Mouse (Mus musculus): ENCODE results near the gene Pcnx4. TPM values are rescaled to one million over a fixed set of nuclear protein-coding genes. Genes with fewer than 3 reads are reported as not detected.

The Pcnx4 gene
- polyA plus RNA-seq, 1 experiment = 4.8 TPM

DNA sequence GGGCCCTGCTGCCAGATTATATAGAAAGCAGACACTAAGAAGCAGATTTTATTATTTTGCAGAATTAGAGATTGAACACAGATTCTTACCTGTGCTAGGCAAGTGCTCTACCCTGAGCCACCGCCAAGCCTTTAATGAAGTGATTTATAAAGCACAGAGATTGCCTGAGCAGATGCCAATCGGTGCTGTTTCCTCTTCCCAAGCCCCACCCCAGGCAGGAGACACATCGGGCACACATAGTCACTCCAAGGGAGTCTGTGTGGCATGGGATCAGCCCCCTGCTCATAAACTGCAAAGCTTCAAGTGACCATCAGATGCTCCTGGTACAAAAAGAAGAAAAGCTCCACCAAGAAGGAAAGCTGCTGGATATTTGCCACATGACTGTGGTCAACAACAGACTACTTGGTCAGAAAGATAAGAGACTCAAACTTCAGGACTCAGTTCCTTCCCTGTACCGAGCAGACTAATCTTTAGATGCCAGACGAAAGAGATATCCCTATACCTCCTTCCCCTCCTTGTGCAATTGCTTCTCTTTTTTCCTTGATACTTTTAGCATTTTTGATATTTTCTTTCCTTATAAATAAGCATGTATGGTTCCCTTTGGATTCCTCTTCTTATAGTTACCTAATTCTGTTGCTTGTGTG is 86.8 kb downstream of the Pcnx4 start:
- H3K4me3 ChIP-seq (ENCODE audit: control insufficient read depth, insufficient read depth, low read length) = no peak overlapping the region
- H3K36me3 ChIP-seq (ENCODE audit: control insufficient read depth, insufficient read depth, low read length) = no peaks in the 10 kb centered on the region
- no peak for TF ChIP-seq POLR2A (IDR thresholded peaks at IDR 0.05; ENCODE audit: control insufficient read depth, extremely low read depth, insufficient read depth, low read length, poor library complexity)
- TF ChIP-seq CTCF (IDR thresholded peaks at IDR 0.05; ENCODE audit: borderline replicate concordance, control insufficient read depth, extremely low read depth, insufficient read depth, low read length, poor library complexity) = no peak
- no peak overlapping the region for H3K27ac ChIP-seq (ENCODE audit: control insufficient read depth, insufficient read depth, low read length)
- 18% methylated on average over 5 of the region's 5 CpGs for WGBS
- H3K27me3 ChIP-seq (ENCODE audit: control insufficient read depth, insufficient read depth, low read length) = no peaks in the 10 kb centered on the region
- DNase-seq = no peak
- no peaks in the 10 kb centered on the region for H3K4me1 ChIP-seq (replicated peaks; ENCODE audit: control insufficient read depth, insufficient read depth, low read length)

DNA sequence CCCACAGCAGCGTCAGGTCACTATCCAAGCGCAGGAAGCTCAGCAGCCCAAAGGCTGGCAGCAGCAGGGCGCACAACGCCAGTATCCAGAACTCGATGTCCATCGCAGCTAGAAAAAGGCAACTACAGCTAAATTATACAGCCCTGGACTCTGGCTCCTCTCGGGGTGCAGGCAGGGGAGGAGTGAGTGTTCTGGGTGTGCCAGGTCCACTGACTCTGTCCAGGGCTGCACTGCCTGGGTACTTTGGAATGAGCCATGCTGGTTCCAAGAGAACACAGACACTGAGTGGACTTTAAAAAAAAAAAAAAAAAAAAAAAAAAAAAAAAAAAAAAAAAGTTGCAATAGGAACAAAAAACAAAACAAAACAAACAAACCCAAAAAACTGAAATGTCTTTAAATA is 92.6 kb downstream of the Pcnx4 start:
- Histone ChIP-seq H3K27ac (ENCODE audit: control insufficient read depth, insufficient read depth, low read length) (no peak overlapping the region), H3K36me3 (ENCODE audit: control insufficient read depth, insufficient read depth, low read length) (no peaks in the 10 kb centered on the region), H3K4me1 (replicated peaks; ENCODE audit: control insufficient read depth, insufficient read depth, low read length) (no peaks in the 10 kb centered on the region), H3K4me3 (ENCODE audit: control insufficient read depth, insufficient read depth, low read length) (no peak overlapping the region), H3K27me3 (ENCODE audit: control insufficient read depth, insufficient read depth, low read length) (no peaks in the 10 kb centered on the region)
- WGBS = 97% methylated on average over 7 of the region's 7 CpGs
- DNase-seq = no peak
- TF ChIP-seq CTCF (IDR thresholded peaks at IDR 0.05; ENCODE audit: borderline replicate concordance, control insufficient read depth, extremely low read depth, insufficient read depth, low read length, poor library complexity) (no peak), POLR2A (IDR thresholded peaks at IDR 0.05; ENCODE audit: control insufficient read depth, extremely low read depth, insufficient read depth, low read length, poor library complexity) (no peak)

Other genes with a start within 250 kb of the Pcnx4 start
- gene Rtn1, start 127.3 kb upstream of the Pcnx4 start, polyA plus RNA-seq (2012; rRNA removed) = 1.6 and 1.9 TPM in 2 replicates
- 0.14 and 0.18 TPM in 2 replicates for gene Lrrc9, start 94.5 kb upstream of the Pcnx4 start, polyA plus RNA-seq (2012; rRNA removed)
- 0.23 TPM in 1 of 2 replicates, not detected in the other for gene Gm4756, start 113.3 kb downstream of the Pcnx4 start, polyA plus RNA-seq (2012; rRNA removed)
- gene Dhrs7, start 128.5 kb downstream of the Pcnx4 start, polyA plus RNA-seq (2012; rRNA removed) = 16.9 and 17.1 TPM in 2 replicates
- 40.4 and 44.2 TPM in 2 replicates for gene Ppm1a, start 221.1 kb downstream of the Pcnx4 start, polyA plus RNA-seq (2012; rRNA removed)

All from thymus, adult 2 months (tissue).